Mouse (Mus musculus) cerebral cortex, adult 2 months (tissue): ENCODE data around the gene Mcf2l.

ENCODE experiments used
- WGBS: fragments of 180-500 bp; shearing (Covaris S2); methylation state at CpG from one replicate; pipeline ENCODE4 v1.1.7; 2018; 5-methylcytosine and 5-hydroxymethylcytosine counted together

Gene Mcf2l

DNA sequence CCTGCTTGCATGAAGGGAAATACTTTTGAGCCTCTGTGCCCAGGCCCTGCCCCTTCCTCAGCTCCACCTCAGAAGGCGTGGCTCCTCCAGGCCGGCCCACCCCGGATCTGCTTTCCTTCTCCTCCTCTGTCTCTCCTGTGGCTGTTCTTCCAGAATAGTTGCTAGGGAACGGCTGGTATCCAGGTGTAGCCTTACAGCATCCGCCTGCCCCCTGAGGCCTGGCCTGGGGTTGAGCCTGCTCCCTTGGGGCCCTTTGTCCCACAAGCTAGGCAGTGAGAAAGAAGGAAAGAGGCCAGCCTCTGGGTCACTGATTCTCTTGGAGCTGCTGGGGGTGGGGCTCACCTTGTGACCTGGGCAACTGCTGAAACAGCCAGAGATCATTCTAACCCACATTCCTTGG, 38.4 kb downstream of the Mcf2l start:
- 49% methylated on average over 5 of the region's 5 CpGs for WGBS

DNA sequence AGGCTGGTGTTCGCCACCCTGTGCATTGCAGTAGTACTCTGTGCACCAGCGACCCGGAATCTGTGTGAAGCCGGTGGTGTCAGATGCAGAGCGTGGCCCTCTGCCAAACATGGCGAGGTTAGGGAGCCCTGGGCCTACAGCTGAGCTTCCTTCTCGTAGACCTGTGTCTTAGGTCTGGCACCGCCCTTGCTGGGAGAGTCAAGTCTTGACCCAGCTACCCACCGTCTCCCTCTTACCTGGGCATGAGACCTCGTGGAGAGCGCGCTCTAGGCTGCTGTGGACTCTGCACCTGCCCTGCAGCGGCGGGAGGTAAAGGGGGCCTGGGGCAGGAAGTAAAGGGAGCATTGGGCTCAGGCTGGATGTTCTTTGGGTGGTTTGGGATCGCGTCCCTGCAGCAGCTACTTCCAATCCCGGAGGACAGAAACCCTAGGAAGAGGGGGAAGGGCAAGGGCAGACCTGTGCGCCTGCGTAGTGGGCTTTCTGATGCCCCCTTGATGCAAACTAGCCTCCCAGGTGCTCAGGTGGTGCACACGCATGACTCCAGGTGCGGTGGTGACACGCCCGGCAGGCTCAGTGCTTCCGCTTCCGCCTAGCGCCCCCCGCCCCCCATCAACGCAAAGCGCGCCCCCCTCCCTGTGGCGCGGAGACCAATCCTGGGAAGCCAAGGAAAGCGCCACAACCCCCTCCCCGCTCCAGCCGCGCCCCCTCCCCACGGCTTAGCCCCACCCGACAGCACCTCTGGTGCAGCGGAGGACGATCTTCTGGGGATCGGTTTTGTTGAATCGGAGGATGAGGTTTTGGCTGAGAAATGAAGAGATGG, 41.8 kb downstream of the Mcf2l start:
- WGBS, result 11% methylated on average over 42 of the region's 42 CpGs

DNA sequence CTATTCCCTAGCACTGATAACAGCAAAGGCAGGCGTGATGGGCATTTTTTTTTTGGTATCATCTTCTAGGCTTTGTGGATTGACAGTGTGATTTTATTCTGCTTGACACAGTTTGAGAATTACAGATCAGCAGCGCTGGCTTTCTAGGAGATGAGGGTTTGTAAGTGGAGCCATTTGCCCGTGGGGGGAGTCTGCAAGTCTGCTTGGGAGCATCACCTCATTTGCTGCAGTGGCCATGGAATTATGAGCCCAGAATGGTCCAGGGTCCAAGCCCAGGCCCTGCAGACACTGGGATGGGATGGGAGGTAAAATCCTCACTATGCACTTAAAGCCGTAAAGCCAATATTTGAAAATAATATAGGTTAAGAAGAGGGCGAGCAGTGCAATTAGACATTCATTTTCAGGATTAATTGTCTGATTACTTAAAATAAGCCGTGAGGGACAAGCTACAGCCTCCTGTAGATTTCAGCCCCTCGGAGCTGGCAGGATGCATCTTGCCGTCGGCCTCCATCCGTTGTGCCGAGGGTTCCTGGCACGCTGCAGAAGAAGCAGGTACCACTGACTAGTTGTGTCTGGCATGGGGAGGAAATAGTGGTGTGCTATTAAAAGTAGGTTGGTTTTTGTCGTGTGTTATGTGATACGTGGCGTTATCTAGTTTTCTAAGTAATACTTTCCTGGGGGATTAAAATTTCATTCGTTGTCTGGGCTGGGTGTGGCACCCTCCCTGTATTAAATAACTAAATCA, 42.7 kb downstream of the Mcf2l start:
- 38% methylated on average over 16 of the region's 16 CpGs for WGBS

DNA sequence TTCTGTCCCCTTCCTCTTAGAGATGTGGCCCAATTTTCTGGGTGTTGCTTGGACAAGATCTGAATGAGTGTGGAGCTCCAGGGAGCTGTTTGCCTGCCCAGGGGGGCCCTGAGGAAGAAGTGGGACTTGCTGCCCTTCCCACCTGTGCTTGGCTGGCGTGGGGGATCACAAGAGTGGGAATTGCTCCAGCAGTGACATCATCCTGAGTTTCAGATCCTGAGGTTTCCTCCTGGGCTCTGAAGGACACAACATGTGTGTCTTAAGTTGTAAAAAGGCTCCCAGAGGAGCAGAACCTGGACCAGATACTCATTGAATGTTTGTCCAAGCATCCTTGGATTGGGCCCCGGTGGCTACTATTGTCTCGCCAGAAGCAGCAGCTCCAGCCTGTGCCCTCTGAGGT, 43.4 kb downstream of the Mcf2l start:
- WGBS, result 24% methylated on average over 3 of the region's 3 CpGs

DNA sequence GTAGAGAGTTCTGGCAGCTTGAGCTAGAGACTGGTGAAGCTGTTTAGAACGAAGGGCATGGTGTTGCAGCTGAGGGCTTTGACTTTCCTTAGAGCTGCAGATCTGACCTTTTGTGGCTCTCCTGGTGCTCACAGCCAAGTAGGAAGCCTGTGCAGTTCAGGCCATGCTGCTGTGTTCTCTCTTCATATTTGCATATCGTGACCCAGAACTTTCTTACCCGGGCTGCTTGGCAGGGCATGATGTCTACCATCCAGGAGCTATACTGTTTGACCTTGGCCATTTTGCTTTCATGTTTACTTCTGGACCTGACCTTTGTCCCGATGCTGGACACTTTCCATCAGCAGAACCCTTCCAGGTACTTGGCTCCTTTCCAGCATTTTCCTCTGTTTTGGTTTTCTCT, 44.2 kb downstream of the Mcf2l start:
- 46% methylated on average over 4 of the region's 4 CpGs for WGBS

DNA sequence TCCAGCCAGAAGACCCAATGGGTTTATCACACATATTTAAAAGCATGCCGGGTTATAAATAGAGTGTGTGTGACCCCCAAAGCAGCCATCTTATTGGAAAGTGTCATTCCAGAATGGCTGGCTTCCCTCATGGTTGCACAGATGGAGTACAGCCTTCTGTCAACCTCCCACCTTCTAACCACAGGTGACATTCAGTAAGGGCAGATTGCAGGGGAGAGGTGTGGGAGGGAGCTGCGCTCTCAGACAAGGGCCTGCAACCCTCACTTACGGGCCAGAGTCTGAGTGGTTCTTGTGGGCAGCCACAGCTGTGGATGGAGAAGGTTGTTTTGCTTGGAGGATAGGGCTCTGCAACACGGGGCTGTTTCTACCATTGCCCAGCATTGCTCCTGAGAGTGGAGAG, 47.0 kb downstream of the Mcf2l start:
- WGBS, result 51% methylated on average over 4 of the region's 4 CpGs

DNA sequence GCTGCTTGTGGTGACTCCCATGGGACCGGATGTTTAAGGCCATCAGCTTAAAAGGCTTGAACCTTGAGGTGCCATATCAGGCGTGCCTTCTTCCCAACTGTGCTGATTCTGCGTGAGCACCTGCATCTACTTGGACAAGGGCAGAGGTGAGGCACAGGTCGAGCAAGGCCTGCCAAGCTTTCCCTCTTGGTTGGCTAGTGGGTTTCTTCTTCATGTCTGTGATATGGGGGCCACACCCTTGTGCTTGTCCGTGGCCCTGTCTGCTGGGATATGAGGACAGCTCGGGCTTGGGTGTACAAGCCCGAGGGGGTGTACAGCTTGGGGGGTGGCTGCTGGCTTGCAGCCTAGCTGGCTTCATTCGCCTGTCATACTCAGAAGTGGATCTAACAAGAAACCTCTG, 51.4 kb downstream of the Mcf2l start:
- WGBS, result 63% methylated on average over 8 of the region's 8 CpGs

DNA sequence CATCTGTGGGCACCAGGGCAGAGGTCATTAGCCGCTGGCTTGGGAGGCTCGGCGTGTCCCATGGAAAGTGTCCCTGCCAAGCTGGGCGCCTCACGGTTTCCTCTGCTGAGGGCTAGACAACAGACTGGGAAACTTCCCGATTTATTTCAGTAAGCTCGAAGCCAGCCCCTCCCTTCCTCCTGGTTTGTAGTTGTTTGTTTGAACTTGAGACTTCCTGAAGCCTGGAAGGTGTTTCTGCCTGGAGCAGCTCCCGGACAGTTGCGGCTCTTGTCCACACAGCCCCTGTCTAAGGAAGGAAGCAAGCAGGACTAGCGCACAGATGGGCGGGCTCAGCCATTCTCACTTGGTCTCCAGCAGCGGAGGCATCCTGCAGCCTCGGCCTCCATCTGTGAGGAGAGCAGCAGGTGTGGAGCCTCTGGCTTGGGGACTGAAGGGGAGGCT, 52.4 kb downstream of the Mcf2l start:
- WGBS, result 33% methylated on average over 13 of the region's 13 CpGs

DNA sequence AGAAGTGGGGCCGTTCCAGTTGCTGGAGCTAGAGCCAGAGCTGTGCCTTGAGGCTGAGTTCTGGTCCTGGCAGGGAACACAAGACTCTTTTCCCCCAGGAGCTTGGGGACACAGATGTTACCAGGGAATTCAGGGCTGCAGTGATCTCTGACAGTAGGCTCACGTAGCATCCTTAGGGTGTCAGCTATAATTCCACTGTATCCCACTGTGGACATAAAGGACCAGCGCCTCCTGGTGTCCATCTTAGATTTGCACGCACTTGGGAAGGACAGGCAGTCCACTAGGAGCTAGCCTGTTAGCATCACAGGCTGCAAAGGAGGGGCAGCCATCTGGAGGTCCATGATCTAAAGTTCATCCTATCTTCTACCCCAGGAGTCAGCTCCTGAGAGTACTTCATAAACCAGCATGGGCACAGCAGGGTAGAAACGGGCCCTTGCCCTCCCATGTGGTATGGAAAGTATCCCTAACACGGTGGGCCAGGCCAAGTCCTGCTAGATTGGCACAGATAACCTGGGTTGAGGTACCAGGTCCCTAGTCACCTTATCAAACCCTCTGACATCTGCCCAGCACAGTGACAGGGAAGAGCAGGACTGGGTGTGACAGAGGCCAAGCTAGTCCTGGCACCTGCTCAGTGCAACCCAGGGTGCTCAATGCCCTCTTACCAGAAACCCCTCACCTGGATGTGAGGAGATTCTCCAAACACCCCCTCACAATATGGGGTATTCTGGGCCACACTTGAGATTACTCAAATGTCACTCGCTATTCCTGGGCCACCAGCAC, 53.8 kb downstream of the Mcf2l start:
- 39% methylated on average over 7 of the region's 7 CpGs for WGBS

DNA sequence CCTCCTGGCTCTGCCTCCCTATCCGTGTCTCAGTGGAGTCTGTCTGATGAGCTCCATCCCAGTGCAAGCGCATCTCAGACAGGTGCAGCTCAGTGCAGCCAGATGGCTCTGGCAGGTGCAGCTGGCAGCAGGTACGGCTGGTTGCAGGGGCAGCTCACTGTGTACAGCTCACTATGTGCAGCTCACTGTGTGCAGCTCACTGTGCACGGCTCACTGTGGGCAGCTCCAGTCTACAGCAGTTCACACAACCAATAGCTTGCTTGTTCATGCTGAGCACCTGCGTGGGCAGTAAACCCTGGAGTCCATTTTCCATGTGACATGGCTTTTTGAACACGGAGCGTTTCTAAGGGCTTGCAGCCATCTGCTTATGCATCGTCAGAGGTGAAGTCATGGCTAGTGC, 54.4 kb downstream of the Mcf2l start:
- 47% methylated on average over 8 of the region's 8 CpGs for WGBS

DNA sequence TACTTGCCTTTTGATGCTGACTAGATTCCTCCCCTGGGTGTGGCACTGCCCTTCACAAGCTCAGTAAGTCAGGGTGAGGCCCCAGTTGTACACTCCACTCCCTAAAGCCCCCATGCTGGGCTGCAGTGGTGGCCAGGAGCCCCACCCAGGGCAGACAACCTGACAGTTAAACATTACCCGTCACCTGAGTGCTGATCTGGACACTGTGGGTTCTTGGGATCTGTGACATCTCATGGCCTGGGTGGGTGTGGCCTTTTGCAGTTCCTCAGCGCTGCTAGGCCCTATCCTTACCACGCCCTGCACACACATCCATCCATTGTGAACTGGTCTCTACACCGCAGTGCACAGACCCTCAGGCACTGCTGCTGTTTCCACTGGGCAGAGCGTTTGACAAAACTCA, 55.3 kb downstream of the Mcf2l start:
- WGBS, result 70% methylated on average over 5 of the region's 5 CpGs

DNA sequence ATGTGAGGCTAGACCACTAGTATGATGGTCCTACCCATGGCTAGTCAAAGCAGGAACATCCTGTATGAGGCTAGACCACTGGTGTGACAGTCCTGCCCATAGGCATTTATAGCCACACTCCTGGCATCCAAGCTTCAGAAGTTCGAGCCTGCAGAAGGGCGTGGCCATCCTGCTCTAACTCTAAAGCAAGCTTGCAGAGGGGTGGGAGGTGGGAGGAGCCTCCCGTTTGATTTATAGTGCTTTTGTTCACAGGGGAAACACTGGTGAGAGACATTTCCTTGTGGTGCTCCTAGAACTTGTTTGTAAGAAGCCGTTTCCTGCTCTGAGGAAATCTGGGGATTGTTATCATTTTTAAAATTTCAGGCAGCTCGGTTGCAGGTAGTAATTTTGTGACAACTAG, 56.7 kb downstream of the Mcf2l start:
- WGBS, result 44% methylated on average over 5 of the region's 5 CpGs

DNA sequence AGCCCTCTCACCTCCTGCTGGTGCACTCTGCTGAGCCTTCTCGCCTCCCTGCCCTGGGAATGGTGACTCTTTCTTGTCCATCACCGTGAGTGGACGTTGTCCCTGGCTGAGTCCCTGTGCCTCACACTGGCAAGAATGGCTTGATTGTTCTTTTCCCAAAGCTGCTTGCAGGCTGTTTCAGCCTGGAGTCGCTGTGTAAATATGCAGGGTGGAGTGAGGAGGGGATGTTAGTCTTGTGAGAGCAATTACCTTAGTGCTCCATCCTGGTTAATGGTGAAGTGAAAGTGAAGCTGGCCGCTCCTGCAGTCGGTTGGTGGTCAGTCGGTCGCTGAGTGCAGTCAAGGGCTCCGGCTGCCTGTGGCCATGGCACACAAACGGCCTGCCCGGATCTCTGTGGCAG, 57.8 kb downstream of the Mcf2l start:
- 40% methylated on average over 11 of the region's 11 CpGs for WGBS

DNA sequence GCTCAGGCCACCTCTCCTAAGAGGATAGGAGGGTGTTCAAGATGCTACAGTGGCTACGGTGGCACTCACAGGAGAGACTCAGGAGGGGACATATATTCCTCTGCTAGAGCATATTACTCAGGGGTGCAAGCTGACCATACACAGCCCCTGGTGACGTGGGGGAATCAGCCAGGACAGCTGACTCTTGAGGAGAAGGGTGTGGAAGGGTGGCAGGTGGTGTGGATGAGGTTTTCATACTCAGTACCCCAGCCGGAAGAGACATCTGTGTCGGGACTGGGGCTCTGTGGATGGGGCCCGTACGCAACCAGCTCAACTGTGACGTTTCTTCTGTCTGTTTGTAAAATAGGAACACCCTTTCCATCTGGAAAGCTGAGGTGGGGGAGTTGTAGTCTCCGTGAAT, 58.9 kb downstream of the Mcf2l start:
- WGBS, result 44% methylated on average over 8 of the region's 8 CpGs

DNA sequence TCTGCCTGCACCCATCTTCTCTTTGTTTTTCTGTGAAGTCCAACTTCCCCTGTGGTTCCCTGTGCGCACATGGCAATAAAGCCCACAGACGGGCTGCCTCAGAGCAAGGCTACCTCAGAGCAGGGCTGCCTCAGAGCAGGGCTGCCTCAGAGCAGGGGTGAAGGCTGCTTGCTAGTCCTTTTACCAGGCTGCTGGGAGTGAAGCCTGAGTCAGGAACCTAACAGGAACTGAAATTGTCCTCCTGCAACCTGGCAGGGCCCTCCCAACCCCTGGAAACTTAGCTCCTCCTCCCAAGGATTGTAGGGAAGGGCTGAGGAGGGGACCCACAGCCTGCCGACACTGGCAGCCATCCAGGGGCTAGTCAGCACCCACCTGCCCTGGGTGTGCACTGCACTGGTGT, 60.2 kb downstream of the Mcf2l start:
- 51% methylated on average over 3 of the region's 3 CpGs for WGBS

DNA sequence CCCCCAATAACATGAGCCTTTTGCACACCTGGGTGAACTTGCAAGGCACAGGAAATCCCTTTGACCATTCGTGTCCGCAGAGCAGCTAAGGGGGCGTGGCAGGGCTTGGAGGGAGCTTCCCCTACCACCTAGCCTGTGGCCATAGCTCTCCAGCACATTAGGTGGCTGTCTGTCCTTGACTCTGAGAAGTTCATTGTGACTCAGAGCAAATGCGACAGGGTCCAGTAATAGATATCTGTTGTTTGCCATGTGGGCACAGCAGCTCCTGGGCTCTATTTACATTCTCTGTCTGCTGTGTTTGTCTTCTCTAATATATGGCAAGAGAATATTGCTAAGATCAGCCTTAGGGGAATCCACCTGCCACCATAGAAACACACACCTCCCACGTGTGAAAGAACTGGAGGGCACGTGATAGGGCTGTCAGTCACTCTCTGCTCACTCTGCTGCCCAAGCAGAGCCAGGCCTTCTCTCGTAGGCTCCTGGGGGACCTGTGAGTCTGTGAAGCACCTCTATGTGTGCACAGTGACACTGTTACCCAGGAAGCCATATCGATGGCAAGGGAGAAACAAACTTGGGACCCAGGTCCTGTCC, 60.9 kb downstream of the Mcf2l start:
- 60% methylated on average over 8 of the region's 8 CpGs for WGBS

DNA sequence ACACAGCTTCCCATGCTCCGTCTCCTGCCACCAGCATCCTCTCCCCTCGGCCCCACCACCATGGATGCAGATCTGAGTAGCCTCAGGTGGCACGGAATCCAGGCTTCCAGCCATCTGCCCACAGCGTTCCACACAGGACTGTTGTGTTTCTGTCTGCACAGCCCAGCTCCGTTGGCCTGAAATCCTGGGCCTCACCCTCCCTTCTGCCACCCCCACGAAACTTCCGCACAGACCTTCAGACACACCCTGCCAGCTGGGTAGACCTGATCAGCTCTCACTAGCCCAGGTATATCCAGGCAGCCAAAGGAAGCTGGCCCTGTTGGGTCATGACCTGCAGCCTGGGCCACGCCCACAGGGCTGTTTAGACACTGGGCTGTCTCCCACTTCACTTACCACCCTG, 66.9 kb downstream of the Mcf2l start:
- 52% methylated on average over 8 of the region's 8 CpGs for WGBS

DNA sequence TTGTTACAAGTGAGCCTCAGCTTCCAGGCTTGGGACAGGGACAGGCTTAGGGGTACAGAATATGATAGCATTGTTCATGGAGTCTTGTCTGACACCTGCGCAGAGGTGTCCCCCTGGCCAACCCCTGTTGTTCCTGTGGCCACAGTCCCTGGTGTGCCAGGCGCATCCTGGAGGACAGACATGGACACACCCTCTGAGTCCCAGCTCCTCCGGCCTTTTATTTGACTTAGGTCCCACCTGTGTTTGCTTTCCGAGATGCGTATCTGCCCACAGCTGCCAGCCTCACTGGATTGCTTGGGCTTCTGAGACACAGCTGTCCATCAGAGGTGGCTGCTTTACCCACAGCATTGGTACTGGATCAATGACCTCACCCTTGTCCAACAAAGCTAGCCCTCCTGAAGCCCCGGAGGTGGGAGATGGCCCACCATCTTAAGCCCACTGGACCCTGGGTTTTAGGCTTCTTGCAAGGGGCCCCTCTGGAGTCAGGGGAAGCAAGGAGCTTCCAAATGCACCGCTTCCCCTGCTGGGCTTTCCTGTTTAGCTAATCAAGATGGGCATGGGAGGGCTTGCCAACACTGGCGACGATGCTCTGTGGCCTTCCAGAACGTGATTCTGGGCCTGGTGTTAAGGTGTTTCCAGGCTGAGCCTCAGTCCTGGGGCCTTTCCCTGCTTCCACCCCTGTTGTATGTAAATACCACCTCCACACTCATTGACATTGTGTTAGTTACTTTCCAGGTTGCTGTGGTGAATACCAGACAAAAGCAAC, 67.7 kb downstream of the Mcf2l start:
- 72% methylated on average over 10 of the region's 10 CpGs for WGBS

DNA sequence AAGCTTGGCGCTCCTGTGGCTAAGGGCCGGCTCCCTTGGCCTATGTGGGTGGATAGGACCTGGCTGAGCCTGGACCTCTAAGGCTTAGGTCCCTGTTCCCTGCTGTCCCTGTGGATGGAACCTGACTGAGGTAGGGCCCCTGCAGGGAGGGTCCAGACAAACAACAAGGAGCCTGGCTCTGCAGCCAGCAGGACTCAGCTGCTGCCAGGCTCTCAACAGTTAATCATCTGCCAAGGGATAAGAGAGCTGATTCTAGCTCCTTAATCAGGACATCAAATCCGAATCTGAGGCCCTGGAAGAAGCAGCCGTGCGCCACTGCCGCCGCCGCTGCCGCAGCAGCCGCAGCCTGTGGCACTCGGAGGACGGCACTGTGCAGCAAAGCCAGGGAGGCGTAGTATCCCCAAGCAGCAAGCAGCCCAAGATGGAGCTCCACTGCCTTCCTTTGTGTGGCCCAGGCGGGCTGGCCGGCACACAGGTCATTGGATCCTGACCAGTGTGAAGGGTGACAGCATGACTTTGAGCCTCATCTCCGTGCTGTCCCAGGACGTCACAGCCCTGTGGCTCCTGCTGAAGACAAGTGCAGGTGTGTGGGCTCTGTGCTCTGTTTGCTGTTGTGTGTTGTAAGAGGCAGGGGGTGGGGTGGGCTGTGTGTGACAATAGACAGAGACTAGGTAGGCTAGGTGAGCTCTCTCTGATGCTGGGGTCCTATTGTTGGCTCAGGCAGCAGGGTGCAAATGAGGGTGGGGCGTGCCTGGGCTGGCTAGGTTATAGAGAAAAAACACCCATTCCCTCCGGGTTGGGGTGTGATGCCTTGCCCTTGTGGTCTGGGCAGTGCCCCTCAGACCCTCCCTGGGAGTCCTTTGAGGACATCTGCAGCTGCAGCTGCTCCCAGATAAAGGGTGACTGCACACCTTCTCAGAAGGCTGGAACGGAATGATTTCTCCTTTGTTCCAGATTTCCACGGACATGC, 74.3 kb downstream of the Mcf2l start:
- 10% methylated on average over 21 of the region's 21 CpGs for WGBS

DNA sequence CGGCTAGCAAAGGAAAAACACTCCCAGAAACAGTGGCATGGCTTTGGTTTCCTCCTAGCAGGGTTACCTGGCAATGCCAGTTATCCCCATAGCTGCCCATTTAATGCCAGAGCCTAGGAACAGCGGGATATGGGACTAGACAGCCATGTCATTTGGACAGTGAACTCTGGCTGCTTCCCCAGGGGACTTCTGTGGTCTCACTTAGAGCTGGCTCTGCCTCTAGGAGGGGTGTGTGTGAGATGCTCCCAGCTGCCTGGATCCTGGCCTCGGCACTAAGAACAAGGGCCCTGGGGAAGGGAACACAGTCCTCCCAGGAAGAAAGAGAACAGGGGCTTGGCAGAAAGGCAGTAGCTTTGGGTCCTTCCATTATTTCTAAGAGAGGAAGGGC, 75.0 kb downstream of the Mcf2l start:
- 16% methylated on average over 3 of the region's 3 CpGs for WGBS
